Mouse (Mus musculus) ES-Bruce4 (cell line): ENCODE measurements around the gene Gm48551.

ENCODE experiments used
- CTCF ChIP-seq: IDR thresholded peaks from one replicate; pipeline ENCODE4 v1.8.1; 2011; ENCODE audit warnings: low read depth, low read length
- POLR2A ChIP-seq: IDR thresholded peaks from one replicate; pipeline ENCODE4 v1.8.1; 2011; ENCODE audit warnings: low read length; ENCODE audit not compliant: insufficient read depth

- TF ChIP-seq POLR2A (no peak), CTCF (no peak)
Measured at GRCm38 (mm10) chr10:81407539-81408423, 23.5 kb downstream of the Gm48551 start.
